8 mouse cellular contexts compared by ENCODE assay signal in genomic region chr5:122850319-122851002, GRCm38 (mm10). TPM values are rescaled to one million over a fixed set of nuclear protein-coding genes. Genes with fewer than 3 reads are reported as not detected.
A peak's percentile ranks its signal among the peaks of the same experiment; 100 is the strongest.
DNase-seq lines count a peak whose midpoint lies in the region; ATAC-seq and TF ChIP-seq lines count a peak whose summit lies in the region.

No protein-coding gene starts in this region.

- no peak for DNase-seq in heart, postnatal 10 days
- peak; percentile 54 for DNase-seq in G1E (ENCODE audit: low spot score)
- no peak for DNase-seq in embryonic facial prominence, embryonic 14.5 days (ENCODE audit: low spot score)
- DNase-seq in limb, embryonic 10.5 days (ENCODE audit: low spot score): no peak
- DNase-seq in midbrain, embryonic 11.5 days (ENCODE audit: low spot score, missing footprints): peak; percentile 94
- no peak for DNase-seq in T-cell, adult 2 months (ENCODE audit: low spot score)

- H3K36me3 ChIP-seq in heart, embryonic 12.5 days: no peaks in the 10 kb centered on the region
- peaks cover 12% of the 10 kb centered on the region for H3K36me3 ChIP-seq in G1E (replicated peaks)
- 0 out of 2 replicates have a peak, but pooled peaks cover 5% of the 10 kb centered on the region for H3K36me3 ChIP-seq in embryonic facial prominence, embryonic 14.5 days (ENCODE audit: control insufficient read depth, insufficient read depth, low read length)
- H3K36me3 ChIP-seq in hindbrain, embryonic 12.5 days: no peaks in the 10 kb centered on the region
- no peaks in the 10 kb centered on the region for H3K36me3 ChIP-seq in limb, embryonic 10.5 days
- no peaks in the 10 kb centered on the region for H3K36me3 ChIP-seq in midbrain, embryonic 11.5 days (ENCODE audit: control insufficient read depth, insufficient read depth, low read length)

- ATAC-seq in heart, embryonic 12.5 days (ENCODE audit: insufficient number of reproducible peaks, low FRiP score): peak; percentile 82
- ATAC-seq in G1E (ENCODE audit: extremely low read depth, insufficient number of reproducible peaks, low FRiP score, poor library complexity, severe bottlenecking): no peak
- peak; percentile 84 for ATAC-seq in embryonic facial prominence, embryonic 14.5 days (ENCODE audit: low read depth)
- peak; percentile 91 for ATAC-seq in hindbrain, embryonic 12.5 days (ENCODE audit: low FRiP score)
- ATAC-seq in midbrain, embryonic 11.5 days (ENCODE audit: low FRiP score): peak; percentile 91

- intact Hi-C loops in heart, postnatal 10 days (cut with DNase I): loop anchor here (2.0 kb wide), 1 partner anchor 30 kb away; the partner anchor contains the start of gene Anapc5

- H3K4me3 ChIP-seq in heart, embryonic 12.5 days: peak overlapping the region; percentile 85
- H3K4me3 ChIP-seq in G1E (ENCODE audit: low read depth, low read length): peak overlapping the region; percentile 85
- H3K4me3 ChIP-seq in embryonic facial prominence, embryonic 14.5 days (ENCODE audit: low read depth, low read length): peak overlapping the region; percentile 87
- H3K4me3 ChIP-seq in hindbrain, embryonic 12.5 days: peak overlapping the region; percentile 59
- peak overlapping the region; percentile 93 for H3K4me3 ChIP-seq in limb, embryonic 10.5 days
- peak overlapping the region; percentile 69 for H3K4me3 ChIP-seq in midbrain, embryonic 11.5 days (ENCODE audit: low read depth, low read length)

- no peak for TF ChIP-seq CTCF in G1E (IDR thresholded peaks at IDR 0.05; ENCODE audit: low read depth, low read length)

- 1% methylated on average over 38 of the region's 38 CpGs for WGBS in heart, embryonic 12.5 days
- under 1% methylated on average over 26 of the region's 38 CpGs for WGBS in embryonic facial prominence, embryonic 14.5 days
- under 1% methylated on average over 38 of the region's 38 CpGs for WGBS in hindbrain, embryonic 12.5 days
- 1% methylated on average over 38 of the region's 38 CpGs for WGBS in limb, embryonic 10.5 days
- 1% methylated on average over 38 of the region's 38 CpGs for WGBS in midbrain, embryonic 11.5 days

- H3K4me1 ChIP-seq in heart, embryonic 12.5 days (replicated peaks): peaks cover 20% of the 10 kb centered on the region
- peaks cover 27% of the 10 kb centered on the region for H3K4me1 ChIP-seq in G1E (ENCODE audit: insufficient read depth, low read depth, low read length)
- peaks cover 11% of the 10 kb centered on the region; the same call in 1 of the 2 replicates for H3K4me1 ChIP-seq in embryonic facial prominence, embryonic 14.5 days (ENCODE audit: control insufficient read depth, insufficient read depth, low read length)
- H3K4me1 ChIP-seq in hindbrain, embryonic 12.5 days: peaks cover 21% of the 10 kb centered on the region
- peaks cover 22% of the 10 kb centered on the region for H3K4me1 ChIP-seq in limb, embryonic 10.5 days
- H3K4me1 ChIP-seq in midbrain, embryonic 11.5 days (ENCODE audit: control insufficient read depth, insufficient read depth, low read length): peaks cover 8% of the 10 kb centered on the region

- H3K4me2 ChIP-seq in heart, embryonic 12.5 days: peak overlapping the region; percentile 87
- peak overlapping the region; percentile 68 for H3K4me2 ChIP-seq in embryonic facial prominence, embryonic 14.5 days (ENCODE audit: low read depth, low read length)
- peak overlapping the region; percentile 98 for H3K4me2 ChIP-seq in hindbrain, embryonic 12.5 days (replicated peaks)
- H3K4me2 ChIP-seq in midbrain, embryonic 11.5 days: peak overlapping the region; percentile 66

- H3K27me3 ChIP-seq in heart, embryonic 12.5 days (replicated peaks): no peaks in the 10 kb centered on the region
- no peaks in the 10 kb centered on the region for H3K27me3 ChIP-seq in G1E (ENCODE audit: insufficient read depth, low read length)
- H3K27me3 ChIP-seq in embryonic facial prominence, embryonic 14.5 days (replicated peaks; ENCODE audit: control insufficient read depth, insufficient read depth, low read length): no peaks in the 10 kb centered on the region
- no peaks in the 10 kb centered on the region for H3K27me3 ChIP-seq in hindbrain, embryonic 12.5 days
- H3K27me3 ChIP-seq in limb, embryonic 10.5 days (ENCODE audit: low read depth, poor library complexity, severe bottlenecking): no peaks in the 10 kb centered on the region
- no peaks in the 10 kb centered on the region for H3K27me3 ChIP-seq in midbrain, embryonic 11.5 days (ENCODE audit: control insufficient read depth, insufficient read depth, low read length)

- H3K9ac ChIP-seq in heart, embryonic 12.5 days: peak overlapping the region; percentile 97
- H3K9ac ChIP-seq in embryonic facial prominence, embryonic 14.5 days (ENCODE audit: low read depth, low read length): peak overlapping the region; percentile 95
- H3K9ac ChIP-seq in hindbrain, embryonic 12.5 days: peak overlapping the region; percentile 80
- peak overlapping the region; percentile 91 for H3K9ac ChIP-seq in midbrain, embryonic 11.5 days (ENCODE audit: low read length)

- H3K9me3 ChIP-seq in heart, embryonic 12.5 days (replicated peaks): no peaks in the 10 kb centered on the region
- H3K9me3 ChIP-seq in G1E (replicated peaks): no peaks in the 10 kb centered on the region
- H3K9me3 ChIP-seq in embryonic facial prominence, embryonic 14.5 days (ENCODE audit: control insufficient read depth, low read length): no peaks in the 10 kb centered on the region
- no peaks in the 10 kb centered on the region for H3K9me3 ChIP-seq in hindbrain, embryonic 12.5 days (replicated peaks)
- no peaks in the 10 kb centered on the region for H3K9me3 ChIP-seq in limb, embryonic 10.5 days (replicated peaks)
- H3K9me3 ChIP-seq in midbrain, embryonic 11.5 days (ENCODE audit: control insufficient read depth, low read length): no peaks in the 10 kb centered on the region

- H3K27ac ChIP-seq in heart, embryonic 12.5 days (ENCODE audit: poor library complexity, severe bottlenecking): peak overlapping the region; percentile 93
- peak overlapping the region; percentile 91 for H3K27ac ChIP-seq in embryonic facial prominence, embryonic 14.5 days (replicated peaks; ENCODE audit: low read depth, low read length)
- peak overlapping the region; percentile 94 for H3K27ac ChIP-seq in hindbrain, embryonic 12.5 days
- peak overlapping the region; percentile 93 for H3K27ac ChIP-seq in limb, embryonic 10.5 days
- H3K27ac ChIP-seq in midbrain, embryonic 11.5 days (ENCODE audit: low read depth, low read length): peak overlapping the region; percentile 87

RNA-seq across cellular contexts. Expression of gene Rnf34, which starts 0.6 kb away (rescaled TPM):
- polyA plus RNA-seq in heart, embryonic 12.5 days (2016; fragmentation: Nextera tagmentation; extraction: Ambion mirVana): 26.2 and 32.4 TPM in 2 replicates
- 10 to 100 TPM; 26.8 to 32.9 TPM for total RNA-seq in heart, postnatal 10 days (2021)
- total RNA-seq in G1E (2014; fragmentation: Nextera tagmentation) (12.9 and 13.4 TPM in 2 replicates), G1E (2017) (23.8 and 26.7 TPM in 2 replicates)
- 10.7 and 18.6 TPM in 2 replicates for polyA plus RNA-seq in G1E (2012)
- 32.8 and 37.1 TPM in 2 replicates for polyA plus RNA-seq in embryonic facial prominence, embryonic 14.5 days (2014; fragmentation: Nextera tagmentation; extraction: Ambion mirVana)
- polyA plus RNA-seq in hindbrain, embryonic 12.5 days (2016; fragmentation: Nextera tagmentation; extraction: Ambion mirVana): 49.9 and 50.7 TPM in 2 replicates
- polyA plus RNA-seq in limb, embryonic 10.5 days (2016; fragmentation: Nextera tagmentation; extraction: Ambion mirVana): 42.4 and 49.4 TPM in 2 replicates
- 54.9 and 65.9 TPM in 2 replicates for polyA plus RNA-seq in midbrain, embryonic 11.5 days (2014; fragmentation: Nextera tagmentation; extraction: Ambion mirVana)

RNA-seq across cellular contexts. Expression of gene Anapc5, which starts 29.3 kb away (rescaled TPM):
- 342 and 343 TPM in 2 replicates for polyA plus RNA-seq in heart, embryonic 12.5 days (2016; fragmentation: Nextera tagmentation; extraction: Ambion mirVana)
- total RNA-seq in heart, postnatal 10 days (2021): 100 to 1,000 TPM; 215 to 217 TPM
- total RNA-seq in G1E (2014; fragmentation: Nextera tagmentation): 155 and 196 TPM in 2 replicates
- total RNA-seq in G1E (2017): 279 and 297 TPM in 2 replicates
- polyA plus RNA-seq in G1E (2012): 143 and 158 TPM in 2 replicates
- polyA plus RNA-seq in embryonic facial prominence, embryonic 14.5 days (2014; fragmentation: Nextera tagmentation; extraction: Ambion mirVana): 367 and 424 TPM in 2 replicates
- 508 and 529 TPM in 2 replicates for polyA plus RNA-seq in hindbrain, embryonic 12.5 days (2016; fragmentation: Nextera tagmentation; extraction: Ambion mirVana)
- polyA plus RNA-seq in limb, embryonic 10.5 days (2016; fragmentation: Nextera tagmentation; extraction: Ambion mirVana): 489 and 505 TPM in 2 replicates
- polyA plus RNA-seq in midbrain, embryonic 11.5 days (2014; fragmentation: Nextera tagmentation; extraction: Ambion mirVana): 497 and 528 TPM in 2 replicates

Comparison
In these comparisons a context has a peak if more than half of its experiments do, and no peak if none do; other contexts are left out.
1. DNase-seq: peak in G1E (single experiment) and midbrain, embryonic 11.5 days (single experiment); none in heart, postnatal 10 days (0 of 2), embryonic facial prominence, embryonic 14.5 days (single experiment), limb, embryonic 10.5 days (single experiment) and T-cell, adult 2 months (single experiment).
2. Peak in every context shown above with its lines, with median percentiles within 50 percentile points of each other: H3K27ac ChIP-seq, H3K4me2 ChIP-seq, H3K4me3 ChIP-seq and H3K9ac ChIP-seq.